ENCODE assay signal across 20 mouse cellular contexts in the genomic region with DNA sequence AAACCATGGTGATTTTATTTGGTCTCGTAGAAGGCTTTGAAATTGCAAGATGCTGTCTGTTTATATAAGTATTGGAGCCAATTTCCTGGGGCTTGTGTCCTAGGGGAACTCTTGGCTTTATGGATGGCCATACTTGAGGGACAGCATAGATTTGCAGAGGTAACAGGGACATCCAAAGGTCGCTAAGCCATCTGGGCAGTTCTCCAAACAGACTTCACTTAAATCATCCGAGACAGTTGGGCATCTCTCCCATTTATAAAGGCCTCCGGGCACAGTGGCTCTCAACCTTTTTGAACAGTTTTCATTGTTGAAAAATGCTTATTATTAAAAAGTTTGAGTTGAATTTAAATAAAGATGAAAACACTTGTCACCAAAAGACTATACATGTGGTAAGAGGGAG. TPM values are rescaled to one million over a fixed set of nuclear protein-coding genes. Genes with fewer than 3 reads are reported as not detected.
A peak's percentile ranks its signal among the peaks of the same experiment; 100 is the strongest.
DNase-seq lines count a peak whose midpoint lies in the region; ATAC-seq and TF ChIP-seq lines count a peak whose summit lies in the region.
"Had no signal": no experiment of that assay in that cellular context is flagged by ENCODE, and none has a peak within 500 bp of the region (broad histone marks: within the 10 kb centered on the region; RNA-seq: fewer than 3 reads in every experiment).

No protein-coding gene starts in this region.

- no peak for TF ChIP-seq POLR2A in kidney, adult 2 months (IDR thresholded peaks at IDR 0.05; ENCODE audit: low read depth, low read length)

- H3K9me3 ChIP-seq in kidney, embryonic 16.5 days (ENCODE audit: low read length): no peaks in the 10 kb centered on the region
- H3K9me3 ChIP-seq in neural tube, embryonic 13.5 days: no peaks in the 10 kb centered on the region
- H3K9me3 ChIP-seq: forebrain, embryonic 13.5 days; heart, embryonic 12.5 days; midbrain, embryonic 12.5 days; neural tube, embryonic 12.5 days had no signal

- no peak overlapping the region for H3K9ac ChIP-seq in kidney, embryonic 16.5 days (replicated peaks; ENCODE audit: low read length)
- H3K9ac ChIP-seq in neural tube, embryonic 13.5 days: no peak overlapping the region
- H3K9ac ChIP-seq: forebrain, embryonic 13.5 days; heart, embryonic 12.5 days; liver, embryonic 14.5 days; midbrain, embryonic 12.5 days; neural tube, embryonic 12.5 days had no signal

- H3K36me3 ChIP-seq in kidney, adult 2 months (ENCODE audit: control insufficient read depth, insufficient read depth, low read length): no peaks in the 10 kb centered on the region
- H3K36me3 ChIP-seq in kidney, embryonic 16.5 days (ENCODE audit: insufficient read depth, low read length): no peaks in the 10 kb centered on the region
- peaks cover 21% of the 10 kb centered on the region for H3K36me3 ChIP-seq in neural tube, embryonic 13.5 days
- H3K36me3 ChIP-seq: heart, embryonic 12.5 days; midbrain, embryonic 12.5 days; neural tube, embryonic 12.5 days had no signal

- ATAC-seq in kidney, embryonic 16.5 days (ENCODE audit: low FRiP score, low TSS enrichment): no peak
- peak; percentile 46; the same call in 1 of the 2 replicates for ATAC-seq in neural tube, embryonic 13.5 days (ENCODE audit: low read depth)
- ATAC-seq: CD4-positive, CD25-positive, alpha-beta regulatory T cell, adult 4 months; forebrain, embryonic 13.5 days had no signal

- 28% methylated on average over 4 of the region's 4 CpGs for WGBS in kidney, adult 2 months
- 42% methylated on average over 4 of the region's 4 CpGs for WGBS in kidney, embryonic 16.5 days
- WGBS in neural tube, embryonic 13.5 days: 18% methylated on average over 4 of the region's 4 CpGs

- intact Hi-C loops in gastrocnemius, postnatal 14 days (cut with DNase I; ENCODE audit: low total_unique reads): no loop called here

- H3K27ac ChIP-seq in kidney, adult 2 months (ENCODE audit: insufficient read depth, low read depth, low read length): no peak overlapping the region
- no peak overlapping the region for H3K27ac ChIP-seq in kidney, embryonic 16.5 days (ENCODE audit: low read length)
- no peak overlapping the region for H3K27ac ChIP-seq in neural tube, embryonic 13.5 days (replicated peaks)
- H3K27ac ChIP-seq: forebrain, embryonic 13.5 days; liver, embryonic 14.5 days; midbrain, embryonic 12.5 days; neural tube, embryonic 12.5 days; stomach, postnatal 0 days had no signal

- TF ChIP-seq CTCF in kidney, adult 2 months (conservative IDR thresholded peaks at IDR 0.05; ENCODE audit: insufficient read depth, insufficient read length, low read depth, low read length): no peak

- no peaks in the 10 kb centered on the region for H3K27me3 ChIP-seq in kidney, adult 2 months (replicated peaks; ENCODE audit: control insufficient read depth, insufficient read depth, low read length)
- H3K27me3 ChIP-seq in kidney, embryonic 16.5 days (ENCODE audit: insufficient read depth, low read length): no peaks in the 10 kb centered on the region
- no peaks in the 10 kb centered on the region for H3K27me3 ChIP-seq in neural tube, embryonic 13.5 days
- H3K27me3 ChIP-seq: forebrain, embryonic 13.5 days; heart, embryonic 12.5 days; midbrain, embryonic 12.5 days; neural tube, embryonic 12.5 days had no signal

- H3K4me3 ChIP-seq in kidney, adult 2 months (ENCODE audit: insufficient read depth, low read depth, low read length): no peak overlapping the region
- no peak overlapping the region for H3K4me3 ChIP-seq in kidney, embryonic 16.5 days (ENCODE audit: low read length)
- no peak overlapping the region for H3K4me3 ChIP-seq in neural tube, embryonic 13.5 days
- H3K4me3 ChIP-seq: forebrain, embryonic 13.5 days; heart, embryonic 12.5 days; midbrain, embryonic 12.5 days; neural tube, embryonic 12.5 days had no signal

- no peak overlapping the region for H3K4me2 ChIP-seq in kidney, embryonic 16.5 days (replicated peaks; ENCODE audit: low read depth, low read length)
- no peak overlapping the region for H3K4me2 ChIP-seq in neural tube, embryonic 13.5 days
- H3K4me2 ChIP-seq: forebrain, embryonic 13.5 days; heart, embryonic 12.5 days; midbrain, embryonic 12.5 days; neural tube, embryonic 12.5 days had no signal

- H3K4me1 ChIP-seq in kidney, adult 2 months (ENCODE audit: control insufficient read depth, insufficient read depth, low read length): no peaks in the 10 kb centered on the region
- no peaks in the 10 kb centered on the region for H3K4me1 ChIP-seq in kidney, embryonic 16.5 days (ENCODE audit: insufficient read depth, low read length)
- peaks cover 22% of the 10 kb centered on the region for H3K4me1 ChIP-seq in neural tube, embryonic 13.5 days (replicated peaks)
- H3K4me1 ChIP-seq: forebrain, embryonic 13.5 days; heart, embryonic 12.5 days; midbrain, embryonic 12.5 days had no signal

- DNase-seq in kidney, adult 2 months: peak; percentile 43
- DNase-seq in neural tube, embryonic 10.5 days (ENCODE audit: extremely low spot score, low spot score): no peak
- peak; percentile 66 for DNase-seq in adrenal gland, adult 8-10 months
- peak; percentile 66 for DNase-seq in cerebellum, postnatal 10 days
- DNase-seq in layer of hippocampus, adult 11-12 months (ENCODE audit: low spot score): no peak
- no peak for DNase-seq in gastrocnemius, postnatal 14 days
- DNase-seq: heart, postnatal 36 days; kidney, postnatal 10 days; lung, postnatal 14 days; thymus, postnatal 36 days had no signal

RNA-seq across cellular contexts. Expression of a gene that starts 59.8 kb away (rescaled TPM):
- polyA plus RNA-seq in kidney, adult 2 months (2012; rRNA removed): 0.03 and 0.13 TPM in 2 replicates
- polyA plus RNA-seq in kidney, embryonic 16.5 days (2015; fragmentation: Nextera tagmentation; extraction: Ambion mirVana): 0.17 and 0.23 TPM in 2 replicates
- polyA plus RNA-seq in neural tube, embryonic 13.5 days (2015; fragmentation: Nextera tagmentation; extraction: Ambion mirVana): 5.8 and 6.5 TPM in 2 replicates
- total RNA-seq in adrenal gland, adult 8-10 months (2022): 1 to 10 TPM; 7.0 to 9.9 (median 8.6) TPM
- under 1 TPM; 0.07 to 0.10 TPM for total RNA-seq in gastrocnemius, postnatal 14 days (2021)
- total RNA-seq: heart, postnatal 36 days; MEL had no signal

Comparison
In these comparisons a context has a peak if more than half of its experiments do, and no peak if none do; other contexts are left out.
1. DNase-seq: peak in kidney, adult 2 months (single experiment), adrenal gland, adult 8-10 months (single experiment) and cerebellum, postnatal 10 days (2 of 2); none in neural tube, embryonic 10.5 days (single experiment), layer of hippocampus, adult 11-12 months (single experiment) and gastrocnemius, postnatal 14 days (single experiment).